Mouse (Mus musculus): Measurements from ENCODE around the gene 9530053A07Rik. TPM values are rescaled to one million over a fixed set of nuclear protein-coding genes. Genes with fewer than 3 reads are reported as not detected.
A peak's percentile ranks its signal among the peaks of the same experiment; 100 is the strongest.
"Not testable (repeated sequence)": the region's sequence is repeated elsewhere in the genome, so short reads cannot be mapped to it uniquely, and the experiment has no call there.

Gene 9530053A07Rik
- polyA plus RNA-seq, 1 experiment from 2014 or later, result 0.07 TPM

DNA sequence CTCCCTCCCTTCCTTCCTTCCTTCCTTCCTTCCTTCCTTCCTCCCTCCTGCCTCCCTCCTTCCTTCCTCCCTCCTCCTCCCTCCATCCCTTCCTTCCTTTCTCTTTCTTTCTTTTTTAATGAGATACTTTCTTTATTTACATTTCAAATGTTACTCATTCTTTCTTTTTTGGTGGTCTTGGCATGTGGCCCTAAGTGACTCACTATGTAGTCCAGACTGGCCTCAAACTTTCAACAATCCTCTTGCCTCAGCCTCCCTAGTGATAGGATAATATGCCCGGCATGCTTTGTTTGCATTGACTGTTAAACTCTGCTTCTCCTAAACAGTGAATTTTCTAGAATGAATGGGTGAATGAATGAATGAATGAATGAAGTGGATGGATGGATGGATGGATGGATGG is 20.6 kb downstream of the 9530053A07Rik start:
- H3K9ac ChIP-seq, result no peak overlapping the region
- no peaks in the 10 kb centered on the region for H3K36me3 ChIP-seq
- H3K9me3 ChIP-seq, result no peaks in the 10 kb centered on the region
- H3K4me3 ChIP-seq, result no peak overlapping the region
- peaks cover 4% of the 10 kb centered on the region; the same call in 1 of the 2 replicates for H3K27me3 ChIP-seq
- H3K4me2 ChIP-seq, result no peak overlapping the region
- no peaks in the 10 kb centered on the region for H3K4me1 ChIP-seq (replicated peaks)
- ATAC-seq (ENCODE audit: low read depth), result no peak
- 88% methylated on average over 1 of the region's 1 CpGs for WGBS
- H3K27ac ChIP-seq (replicated peaks), result no peak overlapping the region

DNA sequence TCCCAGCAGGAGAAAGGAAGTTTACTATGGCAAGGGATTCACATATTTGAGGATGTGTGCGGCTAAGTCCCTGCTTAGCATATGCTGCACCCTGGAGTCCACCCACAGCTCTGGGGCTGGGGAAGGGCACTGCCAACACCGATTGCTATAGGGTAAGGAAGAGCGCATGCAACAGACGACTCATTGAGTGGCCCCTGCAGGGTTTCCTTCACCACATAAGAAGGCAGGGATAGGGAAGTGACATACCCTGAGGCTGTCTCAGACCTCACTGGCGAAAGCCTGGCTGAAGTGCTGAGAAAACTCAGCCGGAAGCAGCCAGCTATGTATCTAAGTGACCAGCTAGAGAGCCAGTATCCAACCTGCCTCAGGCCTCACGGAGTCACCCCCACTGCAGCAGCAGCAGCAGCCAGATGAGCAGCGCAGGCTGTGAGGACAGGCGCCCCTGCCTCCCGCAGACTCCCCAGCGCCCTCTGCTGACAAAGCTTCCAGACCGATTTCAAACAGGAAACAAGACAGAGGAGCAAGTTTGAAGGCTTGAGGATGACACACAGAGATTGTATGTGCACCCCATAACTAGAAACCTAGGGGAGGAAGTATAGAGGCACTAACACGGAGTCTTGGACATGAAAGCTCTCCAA is 22.4 kb downstream of the 9530053A07Rik start:
- no peak for ATAC-seq (ENCODE audit: low read depth)
- Histone ChIP-seq H3K36me3 (no peaks in the 10 kb centered on the region), H3K4me2 (no peak overlapping the region), H3K9me3 (no peaks in the 10 kb centered on the region), H3K4me3 (no peak overlapping the region), H3K9ac (no peak overlapping the region), H3K27me3 (peaks cover 4% of the 10 kb centered on the region; the same call in 1 of the 2 replicates), H3K27ac (replicated peaks) (no peak overlapping the region), H3K4me1 (replicated peaks) (no peaks in the 10 kb centered on the region)
- 14% methylated on average over 13 of the region's 13 CpGs for WGBS

DNA sequence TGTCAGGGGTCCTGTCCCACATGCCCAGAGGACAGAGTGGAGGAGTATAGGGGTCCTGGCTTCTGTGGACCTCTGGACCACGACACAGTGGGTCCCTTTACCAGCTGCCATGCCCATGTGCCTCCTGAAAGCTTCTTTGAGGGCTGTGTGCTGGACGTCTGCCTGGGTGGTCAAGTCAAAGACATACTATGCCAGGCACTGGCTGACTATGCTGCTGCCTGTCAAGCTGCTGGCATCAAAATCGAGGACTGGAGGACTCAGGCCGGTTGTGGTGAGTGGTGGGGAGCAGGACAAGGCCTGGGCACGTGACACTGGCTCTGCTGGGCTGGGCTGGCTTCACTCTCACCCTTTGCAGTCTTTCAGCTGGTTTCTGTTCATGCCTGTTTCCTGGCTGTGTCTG is 24.3 kb downstream of the 9530053A07Rik start:
- 52% methylated on average over 5 of the region's 5 CpGs for WGBS
- not testable (repeated sequence) for H3K9ac ChIP-seq; H3K36me3 ChIP-seq; H3K27ac ChIP-seq (replicated peaks); ATAC-seq (ENCODE audit: low read depth); H3K9me3 ChIP-seq; H3K4me1 ChIP-seq (replicated peaks); H3K4me3 ChIP-seq; H3K4me2 ChIP-seq; H3K27me3 ChIP-seq

DNA sequence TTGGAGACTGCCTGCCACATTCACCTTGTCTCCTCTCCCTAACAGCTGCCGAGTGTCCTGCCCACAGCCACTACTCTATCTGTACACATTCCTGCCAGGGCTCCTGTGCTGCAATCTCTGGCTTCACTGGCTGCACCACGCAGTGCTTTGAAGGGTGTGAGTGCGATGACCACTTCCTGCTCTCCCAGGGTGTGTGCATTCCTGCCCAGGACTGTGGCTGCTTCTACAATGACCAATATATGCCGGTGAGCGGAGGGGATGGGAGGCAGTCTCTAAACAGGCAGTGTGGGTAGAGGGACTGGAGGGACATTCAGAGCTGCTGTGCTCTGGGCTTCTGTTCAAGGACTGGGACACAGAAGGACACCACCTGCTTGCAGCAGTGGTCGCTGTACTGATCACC is 30.0 kb downstream of the 9530053A07Rik start:
- no peak overlapping the region for H3K9ac ChIP-seq
- no peak for ATAC-seq (ENCODE audit: low read depth)

GRCm38 (mm10) chr7:28159893-28160292 is 30.6 kb downstream of the 9530053A07Rik start:
- no peak overlapping the region for H3K4me3 ChIP-seq
- WGBS, result 77% methylated on average over 3 of the region's 3 CpGs
- no peaks in the 10 kb centered on the region for H3K9me3 ChIP-seq
- no peaks in the 10 kb centered on the region for H3K36me3 ChIP-seq
- H3K4me1 ChIP-seq (replicated peaks), result no peaks in the 10 kb centered on the region
- no peak overlapping the region for H3K4me2 ChIP-seq
- 0 out of 2 replicates have a peak, but pooled peaks cover 3% of the 10 kb centered on the region for H3K27me3 ChIP-seq
- ATAC-seq (ENCODE audit: low read depth), result no peak
- H3K9ac ChIP-seq, result no peak overlapping the region
- H3K27ac ChIP-seq (replicated peaks), result no peak overlapping the region

More for the DNA sequence above, 30.0 kb downstream of the 9530053A07Rik start:
- Histone ChIP-seq H3K36me3 (no peaks in the 10 kb centered on the region), H3K4me3 (no peak overlapping the region), H3K9me3 (no peaks in the 10 kb centered on the region), H3K4me2 (no peak overlapping the region), H3K27ac (replicated peaks) (no peak overlapping the region), H3K27me3 (0 out of 2 replicates have a peak, but pooled peaks cover 3% of the 10 kb centered on the region), H3K4me1 (replicated peaks) (no peaks in the 10 kb centered on the region)
- WGBS, result 64% methylated on average over 6 of the region's 6 CpGs

DNA sequence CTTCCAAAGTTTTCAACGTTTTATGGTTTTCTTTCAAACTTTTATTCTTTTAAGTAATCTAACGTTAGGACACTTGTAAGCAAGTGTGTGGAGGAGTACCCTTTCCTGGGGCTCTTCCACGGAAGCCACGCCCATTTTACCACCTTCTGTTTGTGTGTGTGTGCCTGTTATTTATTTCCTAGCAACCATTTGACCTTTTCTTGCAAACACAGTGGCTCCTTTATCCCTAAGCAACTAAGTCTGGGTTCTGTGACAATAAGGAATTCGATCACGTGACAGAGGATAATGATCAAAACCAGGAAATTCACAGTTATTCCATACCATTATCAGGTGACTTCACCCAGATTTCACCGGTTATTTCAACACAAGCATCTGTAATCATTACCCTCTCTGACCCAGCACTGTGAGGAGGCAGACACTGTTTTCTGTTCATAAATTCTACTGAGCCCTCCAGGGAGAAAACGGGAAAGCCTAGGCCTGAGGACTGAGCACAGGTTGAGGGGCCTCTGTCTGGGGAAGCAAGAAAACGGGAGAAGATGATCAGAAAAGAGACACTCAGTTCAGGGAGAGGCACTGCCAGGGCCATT is 32.0 kb downstream of the 9530053A07Rik start:
- no peaks in the 10 kb centered on the region for H3K4me1 ChIP-seq (replicated peaks)
- H3K27me3 ChIP-seq, result 0 out of 2 replicates have a peak, but pooled peaks cover 3% of the 10 kb centered on the region
- WGBS, result 45% methylated on average over 9 of the region's 9 CpGs
- no peaks in the 10 kb centered on the region for H3K9me3 ChIP-seq
- H3K36me3 ChIP-seq, result no peaks in the 10 kb centered on the region
- no peak overlapping the region for H3K4me2 ChIP-seq
- no peak for ATAC-seq (ENCODE audit: low read depth)
- H3K27ac ChIP-seq (replicated peaks), result no peak overlapping the region
- H3K9ac ChIP-seq, result no peak overlapping the region
- no peak overlapping the region for H3K4me3 ChIP-seq

- WGBS, result 84% methylated on average over 6 of the region's 6 CpGs
- Histone ChIP-seq H3K27me3 (no peaks in the 10 kb centered on the region), H3K27ac (replicated peaks) (no peak overlapping the region), H3K9ac (no peak overlapping the region), H3K36me3 (no peaks in the 10 kb centered on the region), H3K4me2 (no peak overlapping the region), H3K4me3 (no peak overlapping the region), H3K9me3 (no peaks in the 10 kb centered on the region), H3K4me1 (replicated peaks) (peaks cover 18% of the 10 kb centered on the region)
- no peak for ATAC-seq (ENCODE audit: low read depth)
Measured at GRCm38 (mm10) chr7:28165406-28165805, 36.1 kb downstream of the 9530053A07Rik start.

- 14% methylated on average over 9 of the region's 9 CpGs for WGBS
- Histone ChIP-seq H3K27me3 (no peaks in the 10 kb centered on the region), H3K4me3 (peak overlapping the region; percentile 80), H3K4me2 (peak overlapping the region; percentile 92), H3K9me3 (no peaks in the 10 kb centered on the region), H3K36me3 (no peaks in the 10 kb centered on the region), H3K27ac (replicated peaks) (peak overlapping the region; percentile 86), H3K9ac (peak overlapping the region; percentile 82), H3K4me1 (replicated peaks) (peaks cover 30% of the 10 kb centered on the region)
- peak; percentile 41 for ATAC-seq (ENCODE audit: low read depth)
Measured at GRCm38 (mm10) chr7:28168320-28169115, 39.3 kb downstream of the 9530053A07Rik start.

- no peaks in the 10 kb centered on the region for H3K27me3 ChIP-seq
- H3K36me3 ChIP-seq, result peaks cover 1% of the 10 kb centered on the region
Measured at GRCm38 (mm10) chr7:28169489-28170422, 40.5 kb downstream of the 9530053A07Rik start, which contains the start of gene Fbl. Gene Fbl, plus strand, starts transcription at chr7:28169710.

GRCm38 (mm10) chr7:28175358-28175757 is 46.1 kb downstream of the 9530053A07Rik start:
- no peak overlapping the region for H3K4me3 ChIP-seq
- no peaks in the 10 kb centered on the region for H3K9me3 ChIP-seq
- H3K4me2 ChIP-seq, result no peak overlapping the region
- WGBS, result 90% methylated on average over 4 of the region's 4 CpGs
- H3K27me3 ChIP-seq, result no peaks in the 10 kb centered on the region
- H3K36me3 ChIP-seq, result peaks cover 39% of the 10 kb centered on the region
- no peak for ATAC-seq (ENCODE audit: low read depth)
- no peak overlapping the region; the same call in 1 of the 2 replicates for H3K9ac ChIP-seq
- no peak overlapping the region for H3K27ac ChIP-seq (replicated peaks)
- H3K4me1 ChIP-seq (replicated peaks), result peaks cover 18% of the 10 kb centered on the region

More at GRCm38 (mm10) chr7:28169489-28170422, 40.5 kb downstream of the 9530053A07Rik start, which contains the start of gene Fbl:
- ATAC-seq (ENCODE audit: low read depth), result peak; percentile 93
- H3K9me3 ChIP-seq, result no peaks in the 10 kb centered on the region
- H3K4me1 ChIP-seq (replicated peaks), result peaks cover 30% of the 10 kb centered on the region
- H3K9ac ChIP-seq, result peak within 1 kb of the TSS; percentile 82
- under 1% methylated on average over 80 of the region's 80 CpGs for WGBS
- peak within 1 kb of the TSS; percentile 86 for H3K27ac ChIP-seq (replicated peaks)
- peak within 1 kb of the TSS; percentile 92 for H3K4me2 ChIP-seq
- H3K4me3 ChIP-seq, result peak within 1 kb of the TSS; percentile 80

GRCm38 (mm10) chr7:28179228-28179627 is 50.0 kb downstream of the 9530053A07Rik start, which contains the start of gene Dyrk1b:
Gene Dyrk1b, plus strand, starts transcription at chr7:28179469.
- under 1% methylated on average over 25 of the region's 25 CpGs for WGBS
- peak within 1 kb of the TSS; percentile 93 for H3K9ac ChIP-seq
- H3K27me3 ChIP-seq, result no peaks in the 10 kb centered on the region
- H3K9me3 ChIP-seq, result no peaks in the 10 kb centered on the region
- peaks cover 70% of the 10 kb centered on the region for H3K36me3 ChIP-seq
- peak; percentile 90 for ATAC-seq (ENCODE audit: low read depth)
- peak within 1 kb of the TSS; percentile 98 for H3K4me3 ChIP-seq
- peak within 1 kb of the TSS; percentile 95 for H3K27ac ChIP-seq (replicated peaks)
- peaks cover 20% of the 10 kb centered on the region for H3K4me1 ChIP-seq (replicated peaks)
- peak within 1 kb of the TSS; percentile 89 for H3K4me2 ChIP-seq
